Mouse (Mus musculus): ENCODE results near the gene Hdac10.
A peak's percentile ranks its signal among the peaks of the same experiment; 100 is the strongest.

The Hdac10 gene

DNA sequence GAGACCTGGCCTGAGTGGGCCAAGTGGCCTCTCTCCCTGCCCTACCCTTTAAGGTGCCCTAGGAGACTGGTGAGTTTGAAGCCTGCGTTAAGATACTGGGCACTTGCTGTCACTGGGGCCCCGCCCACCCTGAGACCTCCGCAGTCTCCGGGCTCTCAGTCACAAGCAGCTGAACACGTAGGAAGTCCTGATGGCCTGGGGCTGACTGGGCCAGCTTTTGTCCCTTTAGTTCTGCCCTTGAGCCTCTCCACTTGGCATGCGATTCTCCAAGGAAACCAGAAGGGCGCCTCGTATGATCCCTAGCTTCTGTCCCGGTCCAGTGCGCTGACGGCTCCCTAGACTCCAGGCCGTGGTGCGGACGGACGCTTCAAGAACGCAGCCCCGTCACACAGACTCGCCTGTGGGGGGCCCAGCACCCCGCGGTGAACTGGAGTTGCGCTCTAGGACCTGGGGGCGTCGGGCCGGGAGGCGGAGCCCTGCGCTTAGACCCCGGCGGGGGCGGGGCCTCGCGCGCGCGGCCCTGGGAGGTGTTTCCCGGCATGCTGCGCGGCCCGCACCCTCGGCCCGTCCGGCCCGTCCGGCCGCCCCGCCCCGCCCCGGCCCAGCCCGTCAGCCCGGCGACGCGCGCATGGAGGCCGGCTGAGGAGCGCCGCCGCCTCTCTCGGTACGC lies 52.9 kb downstream of the Hdac10 start:
- DNase-seq (ENCODE audit: low spot score in 2 of 2): peak; percentile 90 to 91

- DNase-seq (ENCODE audit: low spot score in 2 of 2): peak; percentile 39 to 67
Measured at GRCm38 (mm10) chr15:89074613-89075477, 53.7 kb downstream of the Hdac10 start, which contains the start of gene Trabd. Trabd (plus strand) TSS chr15:89075124.

- DNase-seq (ENCODE audit: low spot score in 2 of 2): peak; percentile 70 to 81
Measured at GRCm38 (mm10) chr15:89073993-89074603, 54.4 kb downstream of the Hdac10 start.
